Mouse (Mus musculus): Measurements from ENCODE around the gene Usp34.
A peak's percentile ranks its signal among the peaks of the same experiment; 100 is the strongest.
"Not testable (repeated sequence)": the region's sequence is repeated elsewhere in the genome, so short reads cannot be mapped to it uniquely, and the experiment has no call there.

Gene Usp34

DNA sequence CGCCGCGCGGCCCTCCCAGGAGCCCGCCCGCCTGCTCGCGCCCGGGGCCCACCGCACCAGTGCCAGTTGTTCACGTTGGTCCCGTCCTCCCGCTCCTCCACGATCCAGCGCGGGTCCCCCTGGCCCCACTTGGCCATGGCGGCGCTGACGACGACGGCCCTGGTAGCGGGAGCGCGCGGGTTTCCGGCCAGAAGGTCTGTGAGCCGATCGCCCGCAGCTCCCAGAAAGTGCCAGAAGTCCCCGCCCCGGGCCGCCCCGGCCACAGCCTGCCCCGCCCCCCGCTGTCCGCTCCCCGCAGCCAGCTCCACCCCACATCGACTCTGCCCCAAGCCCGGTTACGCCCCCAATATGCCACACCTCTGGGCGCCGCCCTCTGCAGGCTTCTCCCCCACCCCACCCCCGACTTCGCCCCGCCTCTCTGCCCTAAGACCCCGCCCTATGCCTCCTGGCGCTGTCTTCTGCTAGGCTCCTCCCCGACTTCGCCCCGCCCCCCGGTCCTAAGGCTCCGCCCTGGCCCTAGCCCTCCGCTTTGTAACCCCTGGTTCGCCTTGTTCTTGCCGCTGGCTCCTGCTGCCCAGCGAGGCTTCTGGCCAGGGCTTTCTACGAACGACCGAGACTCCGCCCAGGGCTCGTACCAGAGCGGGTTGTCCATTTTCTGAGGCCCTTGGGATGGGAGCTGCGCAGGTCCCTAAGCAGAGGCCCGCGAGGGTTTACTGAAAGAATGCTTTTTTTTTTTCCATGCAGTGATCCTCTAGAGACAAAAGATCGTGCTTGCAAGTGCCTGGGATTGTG is 191.2 kb downstream of the Usp34 start, which contains the start of gene Ahsa2:
Gene Ahsa2, minus strand, starts transcription at position 313 of the 792 bp plus-strand sequence.
- DNase-seq (ENCODE audit: low spot score in 2 of 2), result peak; percentile 93 to 94

- DNase-seq (ENCODE audit: low spot score in 2 of 2), result no peak
These were observed 191.9 kb downstream of the Usp34 start for GRCm38 (mm10) chr11:23498609-23499008.

GRCm38 (mm10) chr11:23504801-23505200 is 198.1 kb downstream of the Usp34 start:
- not testable (repeated sequence) for DNase-seq (ENCODE audit: low spot score in 2 of 2)

GRCm38 (mm10) chr11:23514785-23515184 is 208.1 kb downstream of the Usp34 start:
- DNase-seq (ENCODE audit: low spot score in 2 of 2), result not testable (repeated sequence)

DNA sequence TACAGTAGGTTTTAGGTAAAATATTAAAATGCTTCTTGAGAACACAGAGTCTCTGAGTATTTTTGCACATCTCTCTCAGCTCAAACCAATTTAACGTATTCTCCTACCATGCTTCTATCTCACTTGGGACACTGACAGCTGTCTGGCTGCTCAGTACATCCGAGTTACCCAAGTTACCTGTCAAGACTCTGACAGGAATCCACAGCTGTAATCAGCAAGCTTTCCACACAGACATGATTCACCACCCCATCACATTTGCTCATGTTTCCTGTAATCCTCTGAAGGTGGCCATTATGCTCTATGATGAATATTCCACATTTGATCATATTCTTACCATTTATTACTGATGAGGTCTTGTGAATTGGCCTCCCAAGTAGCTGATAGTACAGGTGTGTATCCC is 208.6 kb downstream of the Usp34 start:
- DNase-seq (ENCODE audit: low spot score in 2 of 2), result no peak

- no peak for DNase-seq (ENCODE audit: low spot score in 2 of 2)
These were observed 212.3 kb downstream of the Usp34 start for GRCm38 (mm10) chr11:23518981-23519380.

- DNase-seq (ENCODE audit: low spot score in 2 of 2), result peak in 1 of 2 experiments; percentile 15
These were observed 213.9 kb downstream of the Usp34 start, which contains the start of gene 1700093K21Rik for GRCm38 (mm10) chr11:23520473-23521205. 1700093K21Rik (minus strand) TSS chr11:23521155.

GRCm38 (mm10) chr11:23537446-23537845 is 230.8 kb downstream of the Usp34 start:
- DNase-seq (ENCODE audit: low spot score in 2 of 2), result no peak

Data from frontal cortex, postnatal 36 days (tissue).